Mouse (Mus musculus): ENCODE measurements at regions not wholly inside any gene's neighbourhood (a gene's known extent, or its start where the extent isn't known, plus 50 kb on each side); places are given as distances from the start of the nearest gene placed in this dataset.

- Histone ChIP-seq H3K27ac (ENCODE audit: low read length) (no peak overlapping the region), H3K4me1 (ENCODE audit: control insufficient read depth, insufficient read depth, low read length) (peaks cover 5% of the 10 kb centered on the region; the same call in 1 of the 2 replicates), H3K36me3 (ENCODE audit: control insufficient read depth, insufficient read depth, low read length) (no peaks in the 10 kb centered on the region), H3K4me2 (ENCODE audit: low read depth, low read length) (no peak overlapping the region), H3K4me3 (ENCODE audit: low read length) (no peak overlapping the region), H3K9ac (ENCODE audit: low read depth, low read length) (no peak overlapping the region), H3K9me3 (ENCODE audit: control insufficient read depth, low read length) (no peaks in the 10 kb centered on the region), H3K27me3 (replicated peaks; ENCODE audit: control insufficient read depth, insufficient read depth, low read length) (no peaks in the 10 kb centered on the region)
- WGBS = 43% methylated on average over 8 of the region's 8 CpGs
- ATAC-seq = peak; percentile 25
Observed at GRCm38 (mm10) chr9:43984181-43985062, 58.8 kb upstream of the Thy1 start.

- no peak overlapping the region for H3K4me2 ChIP-seq (ENCODE audit: low read depth, low read length)
- WGBS = 88% methylated on average over 6 of the region's 6 CpGs
- peaks cover 8% of the 10 kb centered on the region; the same call in 1 of the 2 replicates for H3K4me1 ChIP-seq (ENCODE audit: control insufficient read depth, insufficient read depth, low read length)
- no peak overlapping the region for H3K27ac ChIP-seq (ENCODE audit: low read length)
- H3K9ac ChIP-seq (ENCODE audit: low read depth, low read length) = no peak overlapping the region
- no peaks in the 10 kb centered on the region for H3K27me3 ChIP-seq (replicated peaks; ENCODE audit: control insufficient read depth, insufficient read depth, low read length)
- ATAC-seq = no peak
- H3K36me3 ChIP-seq (ENCODE audit: control insufficient read depth, insufficient read depth, low read length) = no peaks in the 10 kb centered on the region
- H3K9me3 ChIP-seq (ENCODE audit: control insufficient read depth, low read length) = no peaks in the 10 kb centered on the region
- H3K4me3 ChIP-seq (ENCODE audit: low read length) = no peak overlapping the region
Observed at GRCm38 (mm10) chr9:43987957-43988356, 55.2 kb upstream of the Thy1 start.

- Histone ChIP-seq H3K4me2 (ENCODE audit: low read depth, low read length) (no peak overlapping the region), H3K4me3 (ENCODE audit: low read length) (no peak overlapping the region), H3K27ac (ENCODE audit: low read length) (no peak overlapping the region), H3K4me1 (ENCODE audit: control insufficient read depth, insufficient read depth, low read length) (peaks cover 16% of the 10 kb centered on the region), H3K9me3 (ENCODE audit: control insufficient read depth, low read length) (no peaks in the 10 kb centered on the region), H3K9ac (ENCODE audit: low read depth, low read length) (no peak overlapping the region), H3K36me3 (ENCODE audit: control insufficient read depth, insufficient read depth, low read length) (no peaks in the 10 kb centered on the region), H3K27me3 (replicated peaks; ENCODE audit: control insufficient read depth, insufficient read depth, low read length) (no peaks in the 10 kb centered on the region)
- ATAC-seq = no peak
- 43% methylated on average over 13 of the region's 13 CpGs for WGBS
Observed at GRCm38 (mm10) chr9:43988981-43989860, 54.0 kb upstream of the Thy1 start.

GRCm38 (mm10) chr9:43990124-43990523 is 53.1 kb upstream of the Thy1 start:
- H3K4me3 ChIP-seq (ENCODE audit: low read length) = no peak overlapping the region
- peaks cover 16% of the 10 kb centered on the region for H3K4me1 ChIP-seq (ENCODE audit: control insufficient read depth, insufficient read depth, low read length)
- H3K9ac ChIP-seq (ENCODE audit: low read depth, low read length) = no peak overlapping the region
- H3K27ac ChIP-seq (ENCODE audit: low read length) = no peak overlapping the region
- no peaks in the 10 kb centered on the region for H3K9me3 ChIP-seq (ENCODE audit: control insufficient read depth, low read length)
- no peak overlapping the region for H3K4me2 ChIP-seq (ENCODE audit: low read depth, low read length)
- no peaks in the 10 kb centered on the region for H3K27me3 ChIP-seq (replicated peaks; ENCODE audit: control insufficient read depth, insufficient read depth, low read length)
- 66% methylated on average over 11 of the region's 11 CpGs for WGBS
- ATAC-seq = no peak
- H3K36me3 ChIP-seq (ENCODE audit: control insufficient read depth, insufficient read depth, low read length) = no peaks in the 10 kb centered on the region

GRCm38 (mm10) chr9:43993221-43993976 is 49.8 kb upstream of the Thy1 start:
- no peak overlapping the region for H3K4me3 ChIP-seq (ENCODE audit: low read length)
- H3K4me1 ChIP-seq (ENCODE audit: control insufficient read depth, insufficient read depth, low read length) = peaks cover 16% of the 10 kb centered on the region

More at GRCm38 (mm10) chr9:43993221-43993976, 49.8 kb upstream of the Thy1 start:
- no peak for ATAC-seq
- no peak overlapping the region for H3K4me2 ChIP-seq (ENCODE audit: low read depth, low read length)
- WGBS = 27% methylated on average over 9 of the region's 9 CpGs
- no peaks in the 10 kb centered on the region for H3K36me3 ChIP-seq (ENCODE audit: control insufficient read depth, insufficient read depth, low read length)
- H3K27ac ChIP-seq (ENCODE audit: low read length) = no peak overlapping the region
- no peaks in the 10 kb centered on the region for H3K27me3 ChIP-seq (replicated peaks; ENCODE audit: control insufficient read depth, insufficient read depth, low read length)
- H3K9ac ChIP-seq (ENCODE audit: low read depth, low read length) = no peak overlapping the region
- H3K9me3 ChIP-seq (ENCODE audit: control insufficient read depth, low read length) = no peaks in the 10 kb centered on the region
